Mouse (Mus musculus) hindbrain, embryonic 11.5 days (tissue): Measurements from ENCODE around the gene Fgfr2. TPM values are rescaled to one million over a fixed set of nuclear protein-coding genes. Genes with fewer than 3 reads are reported as not detected.

ENCODE experiments used
- ATAC-seq: fragments of 200-750 bp; cut with Nextera tagmentation; 2 replicates; pipeline ENCODE4 v1.8.0; 2017; ENCODE audit warnings: mild to moderate bottlenecking, moderate TSS enrichment, moderate library complexity; ENCODE audit not compliant: low FRiP score
- DNase-seq: peaks from one replicate; pipeline ENCODE4 v3.0.0-alpha.2; 2015; ENCODE audit warnings: low spot score
- H3K27ac ChIP-seq: fragments of 300-500 bp; sonication (generic); 2 replicates; pipeline ENCODE4 v1.5.1; 2014; ENCODE audit warnings: mild to moderate bottlenecking, low read depth, low read length
- H3K27me3 ChIP-seq: fragments of 300-500 bp; sonication (generic); 2 replicates; pipeline ENCODE4 v1.6.1; 2014; ENCODE audit warnings: mild to moderate bottlenecking, low read length, moderate library complexity, mixed read lengths; ENCODE audit not compliant: control insufficient read depth, insufficient read depth
- H3K36me3 ChIP-seq: fragments of 300-500 bp; sonication (generic); 2 replicates; pipeline ENCODE4 v1.6.1; 2014; ENCODE audit warnings: mild to moderate bottlenecking, low read length, moderate library complexity, mixed read lengths; ENCODE audit not compliant: control insufficient read depth, insufficient read depth
- H3K4me1 ChIP-seq: fragments of 300-500 bp; sonication (generic); replicated peaks from 2 replicates; pipeline ENCODE4 v1.6.1; 2014; ENCODE audit warnings: low read length, mixed read lengths; ENCODE audit not compliant: control insufficient read depth, insufficient read depth
- H3K4me2 ChIP-seq: fragments of 300-500 bp; sonication (generic); replicated peaks from 2 replicates; pipeline ENCODE4 v1.6.1; 2014; ENCODE audit warnings: mild to moderate bottlenecking, low read depth, low read length
- H3K4me3 ChIP-seq: fragments of 300-500 bp; sonication (generic); 2 replicates; pipeline ENCODE4 v1.5.1; 2014; ENCODE audit warnings: low read depth, low read length
- H3K9ac ChIP-seq: fragments of 300-500 bp; sonication (generic); 2 replicates; pipeline ENCODE4 v1.6.1; 2014; ENCODE audit warnings: low read depth, low read length
- H3K9me3 ChIP-seq: fragments of 300-500 bp; sonication (generic); 2 replicates; pipeline ENCODE4 v1.6.1; 2016; ENCODE audit warnings: low read length; ENCODE audit not compliant: control insufficient read depth
- WGBS: fragments of 180-500 bp; shearing (Covaris S2); extraction: QIAGEN DNeasy Blood & Tissue Kit; methylation state at CpG from one replicate; pipeline ENCODE4 v1.1.7; 2014; 5-methylcytosine and 5-hydroxymethylcytosine counted together
- polyA plus RNA-seq: library from polyadenylated mRNA; unstranded; fragments of >200 nt; fragmentation: Nextera tagmentation; extraction: Ambion mirVana; gene quantifications from 2 replicates; pipeline ENCODE4 v1.2.1, GENCODE M21; 2014

The Fgfr2 gene
- polyA plus RNA-seq, 1 experiment from 2014 or later: 71.3 TPM

DNA sequence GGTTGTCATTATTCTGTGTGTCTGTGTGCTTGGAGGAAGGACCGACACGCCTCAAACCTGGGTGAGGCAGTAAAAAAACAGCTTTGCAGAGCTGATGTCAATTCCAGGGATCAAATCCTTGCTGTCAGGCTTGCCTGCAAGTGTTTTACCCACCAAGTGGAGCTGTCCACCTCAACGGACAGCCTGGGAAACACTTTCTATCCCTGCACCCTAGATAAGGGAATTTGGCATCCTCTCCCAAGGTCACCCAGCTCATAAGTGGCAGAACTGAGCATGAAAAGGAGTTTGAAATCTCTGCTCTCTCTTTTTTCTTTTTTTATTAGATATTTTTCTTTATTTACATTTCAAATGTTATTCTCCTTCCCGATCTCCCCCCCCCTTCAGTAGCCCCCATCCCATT is 1312.2 kb downstream of the Fgfr2 start:
- Histone ChIP-seq H3K9me3 (no peaks in the 10 kb centered on the region), H3K4me3 (no peak overlapping the region), H3K27me3 (no peaks in the 10 kb centered on the region; the same call in 1 of the 2 replicates), H3K9ac (no peak overlapping the region), H3K36me3 (no peaks in the 10 kb centered on the region), H3K27ac (no peak overlapping the region), H3K4me2 (no peak overlapping the region), H3K4me1 (no peaks in the 10 kb centered on the region)
- WGBS: 72% methylated on average over 4 of the region's 4 CpGs
- ATAC-seq (no peak), DNase-seq (no peak)

DNA sequence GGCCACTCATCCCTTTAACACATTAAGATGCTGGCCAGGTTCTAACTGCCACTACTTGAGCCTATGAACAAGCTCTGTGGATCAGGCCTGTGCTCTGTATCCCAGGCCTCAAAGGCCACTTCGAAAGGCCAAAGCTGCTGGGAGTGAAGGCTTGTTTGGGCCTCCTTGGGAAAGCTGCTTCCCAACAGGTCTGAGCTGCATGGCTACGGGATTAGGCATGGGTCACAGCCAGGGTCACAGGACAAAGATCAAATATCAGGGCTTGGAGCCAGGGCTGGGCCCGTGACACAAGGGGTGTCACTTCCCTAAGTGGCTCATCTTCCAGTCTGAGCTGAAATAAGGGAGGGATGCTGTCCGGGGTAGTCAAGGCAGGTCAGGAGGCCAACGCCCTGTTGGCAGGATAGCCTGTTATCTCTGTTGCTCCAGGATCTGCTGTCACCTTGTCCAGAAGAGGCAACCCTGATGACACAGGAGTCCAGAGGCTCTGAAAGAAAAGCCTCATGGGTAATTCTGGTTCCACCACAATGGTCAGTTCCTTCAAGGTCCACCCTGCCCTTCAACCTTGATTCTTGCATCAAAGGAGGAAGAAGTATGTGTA is 1313.5 kb downstream of the Fgfr2 start:
- Histone ChIP-seq H3K4me1 (no peaks in the 10 kb centered on the region), H3K9me3 (no peaks in the 10 kb centered on the region), H3K27me3 (no peaks in the 10 kb centered on the region; the same call in 1 of the 2 replicates), H3K9ac (no peak overlapping the region), H3K36me3 (no peaks in the 10 kb centered on the region), H3K27ac (no peak overlapping the region), H3K4me3 (no peak overlapping the region), H3K4me2 (no peak overlapping the region)
- DNase-seq (no peak), ATAC-seq (no peak)
- 25% methylated on average over 5 of the region's 5 CpGs for WGBS

DNA sequence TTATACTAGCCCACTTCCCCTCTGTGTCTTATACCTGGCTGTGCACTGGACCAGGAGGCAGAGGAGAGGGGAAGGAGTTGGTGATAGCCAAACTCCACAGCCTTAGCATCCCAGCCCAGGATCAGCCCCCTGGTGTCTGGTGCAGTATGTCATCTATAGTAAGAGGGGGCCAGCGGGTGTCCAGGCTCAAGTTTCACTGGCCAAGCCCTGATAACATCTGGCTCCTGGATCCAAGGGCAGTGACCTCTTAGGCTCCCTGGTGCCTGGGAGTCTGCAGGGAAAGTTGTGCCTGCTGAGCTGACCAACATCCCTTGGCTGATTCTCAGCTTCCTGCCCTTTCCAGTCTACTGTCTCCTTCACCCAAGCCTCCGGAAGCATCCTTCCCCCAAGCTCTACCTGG is 1315.9 kb downstream of the Fgfr2 start:
- Histone ChIP-seq H3K4me2 (no peak overlapping the region), H3K27ac (no peak overlapping the region), H3K4me1 (no peaks in the 10 kb centered on the region), H3K9me3 (no peaks in the 10 kb centered on the region), H3K36me3 (no peaks in the 10 kb centered on the region), H3K27me3 (no peaks in the 10 kb centered on the region; the same call in 1 of the 2 replicates), H3K4me3 (no peak overlapping the region), H3K9ac (no peak overlapping the region)
- WGBS: 56% methylated on average over 2 of the region's 2 CpGs
- no peak for DNase-seq
- ATAC-seq: no peak

DNA sequence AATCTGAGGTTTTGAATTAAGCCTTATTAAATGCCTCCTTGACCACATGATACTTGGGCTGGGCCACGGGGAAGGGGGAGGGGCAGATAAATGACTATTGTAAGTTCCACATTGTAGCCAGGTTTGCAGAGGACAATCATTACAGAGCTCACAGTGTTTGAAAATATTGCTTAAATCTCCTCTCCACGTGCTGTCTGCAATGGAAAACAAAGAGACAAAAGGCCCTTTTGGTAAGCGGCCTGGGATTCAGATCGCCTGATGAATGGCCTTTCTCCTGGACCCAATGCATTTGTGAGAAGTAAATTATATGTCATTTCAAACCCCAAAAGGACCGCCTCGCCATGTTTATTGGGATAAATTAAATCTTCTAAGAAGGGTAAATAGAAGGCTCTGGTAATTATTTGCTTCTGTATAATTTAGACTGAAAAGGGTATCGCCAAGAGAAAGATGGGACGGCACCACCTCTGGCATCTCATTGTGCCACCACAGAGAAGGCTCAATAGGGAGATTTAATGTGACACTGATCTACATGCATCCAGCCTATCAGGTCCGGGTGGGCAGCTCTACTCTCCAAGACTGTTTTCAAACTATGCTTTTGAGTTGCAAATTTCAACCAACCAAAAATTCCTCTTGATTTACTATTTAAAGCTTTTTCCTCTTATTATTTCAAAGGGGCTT is 1317.5 kb downstream of the Fgfr2 start:
- H3K4me2 ChIP-seq: no peak overlapping the region
- H3K9ac ChIP-seq: no peak overlapping the region
- H3K27me3 ChIP-seq: no peaks in the 10 kb centered on the region; the same call in 1 of the 2 replicates
- H3K9me3 ChIP-seq: no peaks in the 10 kb centered on the region
- no peak overlapping the region for H3K27ac ChIP-seq
- 34% methylated on average over 9 of the region's 9 CpGs for WGBS
- DNase-seq: peak; percentile 39
- H3K4me1 ChIP-seq: 0 out of 2 replicates have a peak, but pooled peaks cover 3% of the 10 kb centered on the region
- ATAC-seq: 0 out of 2 replicates have a peak, but pooled peaks have one; percentile 27
- H3K4me3 ChIP-seq: no peak overlapping the region
- no peaks in the 10 kb centered on the region for H3K36me3 ChIP-seq

DNA sequence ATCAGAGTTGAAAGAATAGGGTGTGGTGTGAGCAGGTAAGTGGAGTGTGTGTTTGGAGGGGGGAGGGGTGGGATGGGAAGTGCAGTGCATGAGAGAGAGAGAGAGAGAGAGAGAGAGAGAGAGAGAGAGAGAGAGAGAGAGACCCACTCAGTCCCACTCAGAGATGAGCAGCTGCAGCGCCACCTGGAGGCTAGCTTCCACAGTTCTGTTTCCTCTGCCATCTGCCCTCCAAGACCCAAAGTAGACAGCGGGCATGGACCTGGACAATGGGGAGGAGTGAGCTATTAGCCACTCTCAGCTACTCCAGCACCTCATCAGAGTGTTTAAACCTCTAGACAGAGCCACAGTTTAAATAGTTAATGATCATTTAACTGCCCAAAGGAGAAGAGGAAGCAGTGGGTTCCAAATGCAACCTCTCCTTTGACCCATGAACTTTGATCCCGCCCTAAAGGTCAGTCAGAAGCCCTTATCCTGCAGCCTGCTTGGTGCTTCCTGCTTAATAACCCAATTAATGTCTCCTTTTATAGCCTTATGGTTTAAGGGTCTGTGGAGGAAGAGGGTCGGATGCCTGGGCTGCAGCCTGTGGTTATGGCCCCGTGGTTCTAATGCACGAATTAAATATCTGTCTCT is 1322.6 kb downstream of the Fgfr2 start:
- H3K27ac ChIP-seq: no peak overlapping the region
- H3K9me3 ChIP-seq: no peaks in the 10 kb centered on the region
- no peak overlapping the region for H3K4me2 ChIP-seq
- ATAC-seq (no peak), DNase-seq (peak; percentile 68)
- no peak overlapping the region for H3K4me3 ChIP-seq
- 0 out of 2 replicates have a peak, but pooled peaks cover 3% of the 10 kb centered on the region for H3K4me1 ChIP-seq
- H3K9ac ChIP-seq: no peak overlapping the region
- 62% methylated on average over 6 of the region's 6 CpGs for WGBS
- H3K36me3 ChIP-seq: no peaks in the 10 kb centered on the region
- no peaks in the 10 kb centered on the region; the same call in 1 of the 2 replicates for H3K27me3 ChIP-seq

DNA sequence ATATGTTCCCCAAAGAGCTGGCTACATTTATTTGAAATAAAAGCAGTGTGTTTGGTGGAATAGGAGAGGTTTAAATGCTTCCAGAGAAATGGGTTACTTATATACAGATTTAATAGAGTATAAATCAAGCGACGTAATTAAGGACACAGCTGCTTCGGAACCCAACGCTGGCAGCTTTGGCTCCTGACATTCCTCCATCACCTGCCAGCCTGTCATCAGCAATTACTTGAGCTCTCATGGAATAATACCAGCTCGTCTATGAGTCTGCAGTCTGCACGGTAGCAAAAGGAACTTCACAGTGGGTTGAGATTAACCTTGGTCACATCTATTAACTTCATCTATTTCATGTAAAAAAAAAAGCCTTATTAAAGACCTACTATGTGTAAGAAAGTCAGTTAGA is 1326.0 kb downstream of the Fgfr2 start:
- ATAC-seq (no peak), DNase-seq (no peak)
- Histone ChIP-seq H3K9ac (no peak overlapping the region), H3K4me1 (0 out of 2 replicates have a peak, but pooled peaks cover 3% of the 10 kb centered on the region), H3K4me3 (no peak overlapping the region), H3K27ac (no peak overlapping the region), H3K36me3 (no peaks in the 10 kb centered on the region), H3K9me3 (no peaks in the 10 kb centered on the region), H3K4me2 (no peak overlapping the region), H3K27me3 (no peaks in the 10 kb centered on the region; the same call in 1 of the 2 replicates)
- WGBS: 67% methylated on average over 6 of the region's 6 CpGs

DNA sequence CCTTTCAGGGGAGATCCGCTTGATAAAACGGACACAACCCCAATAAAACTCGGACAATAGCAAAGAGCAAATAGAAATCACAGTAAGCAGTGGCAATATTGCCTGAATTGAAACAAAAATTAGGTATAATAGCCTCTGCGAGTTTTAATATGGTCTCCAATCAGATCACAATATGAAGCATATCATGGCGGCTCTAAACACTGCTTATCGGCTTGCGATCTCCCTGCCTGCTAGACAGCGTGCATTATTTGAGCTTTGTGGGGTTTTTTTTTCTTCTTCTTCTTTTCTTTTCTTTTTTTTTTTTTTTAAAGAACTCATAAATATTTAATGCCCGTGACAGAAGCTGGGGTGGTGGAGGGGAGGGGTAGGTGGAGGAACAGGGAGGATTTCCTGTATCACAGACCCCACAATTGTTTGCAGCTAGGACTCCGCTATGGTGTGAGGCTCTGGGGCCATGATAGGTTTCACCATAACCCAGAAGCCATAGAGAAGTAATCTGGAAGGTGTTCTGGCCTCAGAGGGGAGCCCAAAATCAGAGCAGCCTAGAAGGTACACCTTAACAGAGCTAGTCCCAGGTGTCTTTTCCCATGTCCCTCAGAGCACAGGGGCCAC is 1334.4 kb downstream of the Fgfr2 start:
- Histone ChIP-seq H3K9ac (no peak overlapping the region), H3K27me3 (no peaks in the 10 kb centered on the region), H3K4me1 (0 out of 2 replicates have a peak, but pooled peaks cover 2% of the 10 kb centered on the region), H3K4me3 (no peak overlapping the region), H3K9me3 (no peaks in the 10 kb centered on the region), H3K36me3 (no peaks in the 10 kb centered on the region), H3K4me2 (peak overlapping the region; percentile 30), H3K27ac (peak overlapping the region; percentile 39; the same call in 1 of the 2 replicates)
- peak; percentile 48 for DNase-seq
- 42% methylated on average over 10 of the region's 10 CpGs for WGBS
- ATAC-seq: peak; percentile 66

DNA sequence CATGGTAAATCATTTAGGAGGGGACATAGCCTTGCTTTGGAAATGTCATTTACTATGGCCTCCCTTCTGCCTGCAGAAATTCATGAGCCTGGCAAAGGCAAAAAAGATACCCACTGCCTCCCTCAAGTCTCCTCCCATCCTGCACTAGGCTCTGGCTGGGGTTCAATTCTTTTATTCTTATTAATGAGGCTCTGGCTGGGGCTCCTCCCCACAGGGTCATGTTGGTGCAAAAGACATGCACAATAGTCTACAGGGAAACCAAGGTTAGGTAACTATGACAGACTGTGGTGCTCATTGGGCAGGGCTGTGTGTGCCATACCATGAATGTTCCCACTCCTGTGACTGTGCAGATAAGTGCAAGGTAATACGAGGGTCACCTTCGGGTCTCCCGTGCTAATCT is 1337.4 kb downstream of the Fgfr2 start:
- ATAC-seq (no peak), DNase-seq (no peak)
- Histone ChIP-seq H3K4me3 (no peak overlapping the region), H3K27ac (no peak overlapping the region), H3K4me2 (no peak overlapping the region), H3K9me3 (no peaks in the 10 kb centered on the region), H3K27me3 (no peaks in the 10 kb centered on the region), H3K9ac (no peak overlapping the region), H3K36me3 (no peaks in the 10 kb centered on the region), H3K4me1 (0 out of 2 replicates have a peak, but pooled peaks cover 2% of the 10 kb centered on the region)
- whole genome bisulfite sequencing: 88% methylated on average over 3 of the region's 3 CpGs
